Mouse (Mus musculus) limb, embryonic 13.5 days (tissue): ENCODE measurements around the gene Hsd3b6. TPM values are rescaled to one million over a fixed set of nuclear protein-coding genes. Genes with fewer than 3 reads are reported as not detected.
"Not testable (repeated sequence)": the region's sequence is repeated elsewhere in the genome, so short reads cannot be mapped to it uniquely, and the experiment has no call there.

ENCODE experiments used
- ATAC-seq: fragments of 200-750 bp; cut with Nextera tagmentation; 2 replicates; pipeline ENCODE4 v1.8.0; 2017; ENCODE audit warnings: low read depth, moderate number of reproducible peaks, moderate TSS enrichment; ENCODE audit not compliant: low FRiP score
- H3K27ac ChIP-seq: fragments of 300-500 bp; sonication (generic); 2 replicates; pipeline ENCODE4 v1.5.1; 2015; ENCODE audit warnings: inconsistent platforms, mild to moderate bottlenecking, moderate library complexity
- H3K27me3 ChIP-seq: fragments of 300-500 bp; sonication (generic); 2 replicates; pipeline ENCODE4 v1.6.1; 2015; ENCODE audit warnings: mild to moderate bottlenecking, inconsistent platforms
- H3K36me3 ChIP-seq: fragments of 300-500 bp; sonication (generic); 2 replicates; pipeline ENCODE4 v1.6.1; 2015; ENCODE audit warnings: inconsistent platforms, mild to moderate bottlenecking, moderate library complexity
- H3K4me1 ChIP-seq: fragments of 300-500 bp; sonication (generic); 2 replicates; pipeline ENCODE4 v1.6.1; 2015; ENCODE audit warnings: inconsistent platforms
- H3K4me2 ChIP-seq: fragments of 300-500 bp; sonication (generic); replicated peaks from 2 replicates; pipeline ENCODE4 v1.6.1; 2015; ENCODE audit warnings: inconsistent platforms, mild to moderate bottlenecking, moderate library complexity
- H3K4me3 ChIP-seq: fragments of 300-500 bp; sonication (generic); 2 replicates; pipeline ENCODE4 v1.5.1; 2015; ENCODE audit warnings: moderate library complexity, mild to moderate bottlenecking, inconsistent platforms
- H3K9ac ChIP-seq: fragments of 300-500 bp; sonication (generic); 2 replicates; pipeline ENCODE4 v1.6.1; 2015; ENCODE audit warnings: mild to moderate bottlenecking, inconsistent platforms
- H3K9me3 ChIP-seq: fragments of 300-500 bp; sonication (generic); 2 replicates; pipeline ENCODE4 v1.6.1; 2016; ENCODE audit warnings: inconsistent platforms
- WGBS: fragments of 180-500 bp; shearing (Covaris S2); methylation state at CpG from one replicate; pipeline ENCODE4 v1.1.7; 2015; 5-methylcytosine and 5-hydroxymethylcytosine counted together
- polyA plus RNA-seq: library from polyadenylated mRNA; unstranded; fragments of >200 nt; fragmentation: Nextera tagmentation; extraction: Ambion mirVana; gene quantifications from 2 replicates; pipeline ENCODE4 v1.2.1, GENCODE M21; 2015

Hsd3b6 gene
- polyA plus RNA-seq, result 16.3 and 17.4 TPM in 2 replicates

GRCm38 (mm10) chr3:98814101-98814670 lies at the start of gene Hsd3b6:
TSS of gene Hsd3b6 (minus strand) at chr3:98814443.
- Histone ChIP-seq H3K9ac (no peak within 1 kb of the TSS), H3K36me3 (no peaks in the 10 kb centered on the region), H3K27ac (no peak within 1 kb of the TSS), H3K4me2 (no peak within 1 kb of the TSS), H3K4me1 (no peaks in the 10 kb centered on the region), H3K9me3 (no peaks in the 10 kb centered on the region), H3K4me3 (no peak within 1 kb of the TSS), H3K27me3 (no peaks in the 10 kb centered on the region)
- no peak for ATAC-seq
- WGBS, result 64% methylated on average over 6 of the region's 6 CpGs

DNA sequence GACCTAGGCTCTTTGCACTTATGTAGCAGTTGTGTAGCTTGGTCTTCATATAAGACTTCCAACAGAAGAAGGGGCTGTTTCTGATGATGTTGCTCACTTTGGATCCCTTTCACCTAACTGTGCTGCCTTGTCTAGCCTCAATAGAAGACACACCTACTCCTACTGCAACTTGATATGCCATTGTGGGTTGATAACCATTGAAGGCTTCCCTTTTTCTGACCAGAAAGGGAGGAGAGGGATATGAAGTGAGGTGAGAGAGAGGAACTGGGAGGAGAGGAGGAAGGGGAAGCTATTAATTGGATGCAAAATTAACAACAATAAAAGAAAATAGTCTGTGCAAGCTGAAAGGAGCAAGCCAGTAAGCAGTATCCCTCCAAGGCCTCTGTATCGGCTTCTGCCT lies 48.6 kb upstream of the Hsd3b6 start:
- H3K9ac ChIP-seq, result no peak overlapping the region
- H3K27me3 ChIP-seq, result no peaks in the 10 kb centered on the region
- no peaks in the 10 kb centered on the region for H3K9me3 ChIP-seq
- no peak for ATAC-seq
- H3K4me3 ChIP-seq, result no peak overlapping the region
- no peaks in the 10 kb centered on the region for H3K36me3 ChIP-seq
- H3K4me2 ChIP-seq, result no peak overlapping the region
- no peak overlapping the region for H3K27ac ChIP-seq
- 96% methylated on average over 1 of the region's 1 CpGs for WGBS
- H3K4me1 ChIP-seq, result no peaks in the 10 kb centered on the region

- no peak within 1 kb of the TSS for H3K9ac ChIP-seq
- no peak for ATAC-seq
- no peaks in the 10 kb centered on the region for H3K36me3 ChIP-seq
- 92% methylated on average over 3 of the region's 3 CpGs for WGBS
- H3K4me3 ChIP-seq, result no peak within 1 kb of the TSS
- no peak within 1 kb of the TSS for H3K27ac ChIP-seq
- H3K4me2 ChIP-seq, result no peak within 1 kb of the TSS
- no peaks in the 10 kb centered on the region for H3K9me3 ChIP-seq
- H3K27me3 ChIP-seq, result no peaks in the 10 kb centered on the region
- no peaks in the 10 kb centered on the region for H3K4me1 ChIP-seq
Observed at GRCm38 (mm10) chr3:98859576-98859975, 45.3 kb upstream of the Hsd3b6 start, which contains the start of gene Hsd3b1. TSS of gene Hsd3b1 (minus strand) at chr3:98859794.

DNA sequence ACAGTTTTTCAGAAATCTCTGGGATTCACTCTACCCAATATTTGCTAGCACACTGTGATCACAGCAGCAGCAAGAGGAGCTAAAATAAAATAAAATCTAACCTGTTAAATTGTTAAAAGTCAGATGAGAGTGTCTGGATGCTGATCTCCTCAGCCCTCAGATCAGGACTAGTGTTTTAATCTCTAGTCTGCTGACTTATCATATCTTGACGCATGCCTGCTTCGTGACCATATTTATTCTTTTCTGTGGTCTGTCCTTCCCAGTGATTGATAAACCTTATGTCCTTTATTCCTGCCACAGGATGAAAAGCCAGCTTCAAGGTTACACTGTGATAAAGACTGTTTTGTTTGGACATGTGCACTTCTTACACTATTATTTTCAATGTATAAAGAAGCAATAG lies 43.8 kb upstream of the Hsd3b6 start:
- Histone ChIP-seq H3K9me3 (no peaks in the 10 kb centered on the region), H3K27ac (no peak overlapping the region), H3K9ac (no peak overlapping the region), H3K4me2 (no peak overlapping the region), H3K27me3 (no peaks in the 10 kb centered on the region), H3K36me3 (no peaks in the 10 kb centered on the region), H3K4me3 (no peak overlapping the region), H3K4me1 (no peaks in the 10 kb centered on the region)
- WGBS, result 91% methylated on average over 2 of the region's 2 CpGs
- no peak for ATAC-seq

DNA sequence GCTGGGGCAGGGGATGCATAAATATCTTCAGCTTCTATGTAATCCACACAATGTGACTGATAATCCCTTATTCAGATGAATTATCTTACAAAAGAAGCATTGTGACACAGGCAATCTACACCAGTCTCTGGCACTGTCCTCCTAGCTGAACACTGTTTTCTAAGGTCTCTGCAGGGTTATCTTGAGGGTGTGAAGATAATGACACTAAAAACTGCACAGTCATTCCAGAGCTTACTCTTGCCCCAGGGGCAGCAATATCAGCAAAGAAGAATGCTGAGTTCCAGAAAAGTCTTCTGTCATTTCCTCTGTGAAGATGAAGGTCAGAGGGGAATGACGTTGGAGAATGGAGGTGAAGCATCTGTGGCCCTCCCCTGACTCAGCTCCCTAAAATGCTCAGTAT lies 42.6 kb upstream of the Hsd3b6 start:
- Histone ChIP-seq H3K4me1 (no peaks in the 10 kb centered on the region), H3K36me3 (no peaks in the 10 kb centered on the region), H3K4me2 (no peak overlapping the region), H3K4me3 (no peak overlapping the region), H3K27ac (no peak overlapping the region), H3K9ac (no peak overlapping the region), H3K27me3 (no peaks in the 10 kb centered on the region), H3K9me3 (no peaks in the 10 kb centered on the region)
- ATAC-seq, result no peak
- 72% methylated on average over 1 of the region's 1 CpGs for WGBS

- 81% methylated on average over 3 of the region's 3 CpGs for WGBS
Observed at GRCm38 (mm10) chr3:98855160-98855559, 40.9 kb upstream of the Hsd3b6 start.

GRCm38 (mm10) chr3:98853685-98854084 lies 39.4 kb upstream of the Hsd3b6 start:
- no peak for ATAC-seq
- no peak overlapping the region for H3K4me2 ChIP-seq
- no peaks in the 10 kb centered on the region for H3K27me3 ChIP-seq
- no peaks in the 10 kb centered on the region for H3K36me3 ChIP-seq
- H3K27ac ChIP-seq, result no peak overlapping the region
- H3K9me3 ChIP-seq, result no peaks in the 10 kb centered on the region
- no peak overlapping the region for H3K9ac ChIP-seq
- WGBS, result 32% methylated on average over 1 of the region's 1 CpGs
- no peaks in the 10 kb centered on the region for H3K4me1 ChIP-seq
- no peak overlapping the region for H3K4me3 ChIP-seq

More at GRCm38 (mm10) chr3:98855160-98855559, 40.9 kb upstream of the Hsd3b6 start:
- H3K4me1 ChIP-seq, result no peaks in the 10 kb centered on the region
- H3K4me3 ChIP-seq, result no peak overlapping the region
- no peak overlapping the region for H3K27ac ChIP-seq
- H3K9me3 ChIP-seq, result no peaks in the 10 kb centered on the region
- no peaks in the 10 kb centered on the region for H3K27me3 ChIP-seq
- no peak overlapping the region for H3K4me2 ChIP-seq
- no peak for ATAC-seq
- no peak overlapping the region for H3K9ac ChIP-seq
- no peaks in the 10 kb centered on the region for H3K36me3 ChIP-seq

DNA sequence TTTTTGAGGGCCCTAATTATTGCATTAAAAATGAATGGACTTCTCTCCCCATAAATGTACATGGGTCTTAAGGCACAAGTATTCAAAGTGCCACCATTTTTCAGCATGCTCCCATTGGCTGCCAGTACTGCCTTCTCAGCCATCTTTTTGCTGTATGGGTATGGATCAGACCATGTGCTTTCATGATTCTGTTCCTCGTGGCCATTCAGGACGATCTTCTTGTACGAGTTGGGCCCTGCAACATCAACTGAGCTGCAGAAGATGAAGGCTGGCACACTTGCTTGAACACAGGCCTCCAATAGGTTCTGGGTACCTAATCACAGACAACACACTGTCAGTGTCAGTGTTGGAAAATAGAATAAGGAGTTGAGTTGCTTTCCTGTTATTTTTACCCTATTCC lies 38.8 kb upstream of the Hsd3b6 start:
- H3K9ac ChIP-seq, result no peak overlapping the region
- H3K27ac ChIP-seq, result no peak overlapping the region
- no peaks in the 10 kb centered on the region for H3K4me1 ChIP-seq
- H3K4me2 ChIP-seq, result no peak overlapping the region
- WGBS, result 93% methylated on average over 3 of the region's 3 CpGs
- no peaks in the 10 kb centered on the region for H3K36me3 ChIP-seq
- H3K27me3 ChIP-seq, result no peaks in the 10 kb centered on the region
- no peaks in the 10 kb centered on the region for H3K9me3 ChIP-seq
- ATAC-seq, result no peak
- no peak overlapping the region for H3K4me3 ChIP-seq

- Histone ChIP-seq H3K4me2 (no peak overlapping the region), H3K27ac (no peak overlapping the region), H3K4me3 (no peak overlapping the region), H3K36me3 (no peaks in the 10 kb centered on the region), H3K9me3 (no peaks in the 10 kb centered on the region), H3K4me1 (no peaks in the 10 kb centered on the region), H3K9ac (no peak overlapping the region), H3K27me3 (no peaks in the 10 kb centered on the region)
- no peak for ATAC-seq
- WGBS, result 81% methylated on average over 6 of the region's 6 CpGs
Observed at GRCm38 (mm10) chr3:98852631-98853030, 38.4 kb upstream of the Hsd3b6 start.

DNA sequence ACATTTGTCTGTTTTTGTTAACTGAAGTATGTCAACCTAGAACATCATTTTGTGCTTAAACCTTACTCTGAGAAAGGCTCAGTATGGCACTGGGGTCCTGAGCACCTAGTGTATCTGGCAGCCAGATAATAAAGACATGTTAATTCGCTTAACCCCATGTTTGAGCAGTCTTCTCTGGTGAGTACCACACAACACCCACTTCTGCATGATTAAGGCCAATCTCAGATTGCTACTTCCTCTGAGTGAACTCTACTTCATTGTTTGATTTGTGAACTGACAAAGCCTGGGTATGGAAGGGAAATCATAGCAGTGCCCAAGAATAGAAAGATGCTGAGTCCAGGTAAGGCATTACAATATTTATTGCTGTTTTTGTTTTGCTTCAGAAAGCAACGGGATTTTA lies 37.6 kb upstream of the Hsd3b6 start:
- H3K4me1 ChIP-seq, result no peaks in the 10 kb centered on the region
- no peak overlapping the region for H3K9ac ChIP-seq
- no peak overlapping the region for H3K4me3 ChIP-seq
- no peak for ATAC-seq
- 74% methylated on average over 2 of the region's 2 CpGs for WGBS
- H3K4me2 ChIP-seq, result no peak overlapping the region
- no peaks in the 10 kb centered on the region for H3K27me3 ChIP-seq
- no peaks in the 10 kb centered on the region for H3K36me3 ChIP-seq
- H3K9me3 ChIP-seq, result no peaks in the 10 kb centered on the region
- no peak overlapping the region for H3K27ac ChIP-seq

DNA sequence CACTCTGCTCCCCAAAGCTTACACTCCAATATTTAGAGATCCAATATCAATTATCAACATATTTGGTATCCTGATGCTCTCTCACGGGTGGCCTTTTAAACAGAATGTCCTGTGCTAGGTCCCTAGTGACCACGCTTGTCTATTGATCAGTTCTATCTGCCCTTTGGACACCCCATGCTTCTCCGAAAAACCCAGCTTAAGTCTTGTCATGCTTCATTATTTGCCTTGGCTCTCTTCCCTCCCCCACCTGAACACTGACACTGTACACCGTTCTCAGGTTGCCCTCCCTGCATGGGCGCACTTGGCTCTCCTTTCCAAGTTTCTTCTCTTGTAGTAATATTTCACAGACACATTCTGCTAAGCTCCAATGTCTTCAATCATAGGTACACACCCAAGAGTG lies 36.0 kb upstream of the Hsd3b6 start:
- WGBS, result 81% methylated on average over 5 of the region's 5 CpGs
- Histone ChIP-seq H3K9ac (no peak overlapping the region), H3K9me3 (no peaks in the 10 kb centered on the region), H3K4me2 (no peak overlapping the region), H3K4me3 (no peak overlapping the region), H3K4me1 (no peaks in the 10 kb centered on the region), H3K27ac (no peak overlapping the region), H3K36me3 (no peaks in the 10 kb centered on the region), H3K27me3 (no peaks in the 10 kb centered on the region)
- ATAC-seq, result no peak

DNA sequence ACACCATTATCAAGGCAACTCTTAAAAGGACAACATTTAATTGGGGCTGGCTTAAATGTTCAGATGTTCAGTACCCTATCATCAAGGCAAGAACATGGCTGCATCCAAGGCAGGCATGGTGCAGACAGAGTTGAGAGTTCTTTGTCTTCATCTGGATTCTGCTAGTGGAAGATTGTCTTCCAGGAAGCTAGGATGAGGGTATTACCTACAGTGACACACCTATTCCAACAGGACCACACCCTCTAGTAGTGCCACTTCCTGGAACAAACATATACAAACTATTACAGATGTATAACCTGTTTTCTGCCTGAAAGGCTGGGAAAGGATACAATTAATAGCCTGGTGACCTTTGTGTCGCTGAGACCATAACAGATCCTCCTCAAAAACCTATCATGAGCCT lies 34.7 kb upstream of the Hsd3b6 start:
- Histone ChIP-seq H3K27me3 (no peaks in the 10 kb centered on the region), H3K4me2 (no peak overlapping the region), H3K4me3 (no peak overlapping the region), H3K9ac (no peak overlapping the region), H3K9me3 (no peaks in the 10 kb centered on the region), H3K36me3 (no peaks in the 10 kb centered on the region), H3K27ac (no peak overlapping the region), H3K4me1 (no peaks in the 10 kb centered on the region)
- 89% methylated on average over 1 of the region's 1 CpGs for WGBS
- no peak for ATAC-seq

GRCm38 (mm10) chr3:98812653-98813052 lies 1.6 kb downstream of the Hsd3b6 start:
- H3K4me3 ChIP-seq, H3K9ac ChIP-seq, H3K27me3 ChIP-seq, H3K4me1 ChIP-seq, H3K4me2 ChIP-seq, ATAC-seq, H3K27ac ChIP-seq, H3K9me3 ChIP-seq, H3K36me3 ChIP-seq: not testable (repeated sequence)
- 84% methylated on average over 6 of the region's 6 CpGs for WGBS
